Mouse (Mus musculus) neural tube, embryonic 12.5 days (tissue): Measurements from ENCODE around the gene Gm20388. TPM values are rescaled to one million over a fixed set of nuclear protein-coding genes. Genes with fewer than 3 reads are reported as not detected.
A peak's percentile ranks its signal among the peaks of the same experiment; 100 is the strongest.

Experiments
- ATAC-seq: fragments of 200-750 bp; cut with Nextera tagmentation; 2 replicates; pipeline ENCODE4 v1.8.0; 2017; ENCODE audit warnings: low read depth, mild to moderate bottlenecking, moderate TSS enrichment, moderate library complexity; ENCODE audit not compliant: low FRiP score
- H3K27ac ChIP-seq: fragments of 300-500 bp; sonication (generic); 2 replicates; pipeline ENCODE4 v1.5.1; 2016
- H3K27me3 ChIP-seq: fragments of 300-500 bp; sonication (generic); replicated peaks from 2 replicates; pipeline ENCODE4 v1.6.1; 2016; ENCODE audit warnings: mild to moderate bottlenecking
- H3K36me3 ChIP-seq: fragments of 300-500 bp; sonication (generic); 2 replicates; pipeline ENCODE4 v1.6.1; 2016; ENCODE audit warnings: mild to moderate bottlenecking
- H3K4me1 ChIP-seq: fragments of 300-500 bp; sonication (generic); 2 replicates; pipeline ENCODE4 v1.6.1; 2016
- H3K4me2 ChIP-seq: fragments of 300-500 bp; sonication (generic); replicated peaks from 2 replicates; pipeline ENCODE4 v1.6.1; 2016; ENCODE audit warnings: mild to moderate bottlenecking
- H3K4me3 ChIP-seq: fragments of 300-500 bp; sonication (generic); 2 replicates; pipeline ENCODE4 v1.5.1; 2016
- H3K9ac ChIP-seq: fragments of 300-500 bp; sonication (generic); 2 replicates; pipeline ENCODE4 v1.6.1; 2016; ENCODE audit warnings: mild to moderate bottlenecking
- H3K9me3 ChIP-seq: fragments of 300-500 bp; sonication (generic); 2 replicates; pipeline ENCODE4 v1.6.1; 2016; ENCODE audit warnings: mild to moderate bottlenecking
- WGBS: fragments of 180-500 bp; shearing (Covaris S2); methylation state at CpG from one replicate; pipeline ENCODE4 v1.1.7; 2016; 5-methylcytosine and 5-hydroxymethylcytosine counted together
- polyA plus RNA-seq: library from polyadenylated mRNA; unstranded; fragments of >200 nt; fragmentation: Nextera tagmentation; extraction: Ambion mirVana; gene quantifications from 2 replicates; pipeline ENCODE4 v1.2.1, GENCODE M21; 2016

The Gm20388 gene
- polyA plus RNA-seq, 1 experiment from 2014 or later, result not detected

DNA sequence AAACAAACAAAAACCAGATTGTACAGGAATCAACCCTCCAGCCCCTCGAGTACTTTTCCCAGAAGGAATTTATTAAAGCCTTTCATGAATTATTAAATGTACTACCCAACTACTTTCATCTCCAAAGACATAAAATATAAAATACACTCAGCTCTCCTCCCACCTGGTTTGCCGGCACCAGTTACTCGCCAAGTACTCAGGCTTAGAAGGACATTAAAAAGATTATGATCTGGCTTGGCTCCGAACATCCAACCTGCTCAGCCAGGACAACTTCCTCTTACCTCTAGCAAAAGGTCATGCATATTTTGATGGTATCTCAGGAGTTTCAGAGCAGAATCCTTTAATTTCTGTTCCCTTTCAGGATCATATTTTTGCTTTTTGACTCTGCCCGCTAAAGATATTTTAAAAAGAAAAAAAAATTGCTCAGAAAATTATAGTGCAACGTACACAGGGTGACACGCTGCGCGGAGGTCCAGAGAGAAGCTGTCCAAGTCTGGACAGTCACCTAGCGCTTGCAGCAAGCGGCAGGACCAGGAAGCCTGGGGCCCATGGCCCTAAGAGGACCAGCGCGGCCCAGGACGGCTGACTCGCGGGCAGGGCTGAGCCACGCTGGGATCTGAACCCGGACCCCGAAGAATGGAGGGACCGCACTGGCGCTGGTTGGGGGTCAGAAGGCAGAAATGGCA is 3407.3 kb downstream of the Gm20388 start:
- Histone ChIP-seq H3K4me1 (peaks cover 15% of the 10 kb centered on the region), H3K4me3 (peak overlapping the region; percentile 57), H3K27ac (no peak overlapping the region), H3K9me3 (no peaks in the 10 kb centered on the region), H3K9ac (peak overlapping the region; percentile 64), H3K27me3 (no peaks in the 10 kb centered on the region), H3K36me3 (no peaks in the 10 kb centered on the region), H3K4me2 (peak overlapping the region; percentile 80)
- peak; percentile 76 for ATAC-seq
- WGBS, result 9% methylated on average over 21 of the region's 21 CpGs

DNA sequence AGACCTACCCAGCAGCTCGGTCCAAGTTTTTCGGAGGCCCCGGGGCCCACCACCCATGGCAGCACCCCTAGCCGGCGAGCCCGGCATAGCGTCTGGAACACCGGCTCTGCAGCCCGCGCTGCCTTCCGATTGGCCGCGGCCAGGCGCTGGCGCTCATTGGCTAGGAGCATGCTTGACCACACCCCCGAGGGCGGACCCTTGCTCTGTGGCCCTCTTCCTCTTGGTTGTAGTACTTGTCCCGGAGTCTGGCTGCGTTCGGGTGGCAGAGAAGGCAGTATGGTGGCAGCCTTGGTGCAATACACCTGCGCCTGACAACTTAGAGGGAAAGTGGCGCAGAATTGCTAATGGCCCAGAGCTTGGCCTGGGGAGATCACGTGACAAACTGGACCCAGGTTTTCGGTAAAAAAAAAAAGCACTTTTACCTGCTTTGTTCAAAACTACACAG is 3407.8 kb downstream of the Gm20388 start, which contains the start of gene Fanca:
TSS of gene Fanca (minus strand) at position 110 of the 445 bp plus-strand sequence.
- no peaks in the 10 kb centered on the region for H3K9me3 ChIP-seq
- peak within 1 kb of the TSS; percentile 80 for H3K4me2 ChIP-seq
- ATAC-seq, result peak; percentile 98
- under 1% methylated on average over 24 of the region's 24 CpGs for WGBS
- H3K36me3 ChIP-seq, result no peaks in the 10 kb centered on the region
- H3K27me3 ChIP-seq, result no peaks in the 10 kb centered on the region
- peaks cover 15% of the 10 kb centered on the region for H3K4me1 ChIP-seq
- H3K27ac ChIP-seq, result no peak within 1 kb of the TSS
- peak within 1 kb of the TSS; percentile 64 for H3K9ac ChIP-seq
- H3K4me3 ChIP-seq, result peak within 1 kb of the TSS; percentile 57

GRCm38 (mm10) chr8:123319522-123320164 is 3409.0 kb downstream of the Gm20388 start:
- H3K4me1 ChIP-seq, result peaks cover 15% of the 10 kb centered on the region
- no peaks in the 10 kb centered on the region for H3K36me3 ChIP-seq
- WGBS, result 37% methylated on average over 7 of the region's 7 CpGs
- no peaks in the 10 kb centered on the region for H3K27me3 ChIP-seq
- ATAC-seq, result no peak
- no peak overlapping the region for H3K27ac ChIP-seq
- no peak overlapping the region for H3K9ac ChIP-seq
- H3K9me3 ChIP-seq, result no peaks in the 10 kb centered on the region
- H3K4me3 ChIP-seq, result no peak overlapping the region
- H3K4me2 ChIP-seq, result no peak overlapping the region

DNA sequence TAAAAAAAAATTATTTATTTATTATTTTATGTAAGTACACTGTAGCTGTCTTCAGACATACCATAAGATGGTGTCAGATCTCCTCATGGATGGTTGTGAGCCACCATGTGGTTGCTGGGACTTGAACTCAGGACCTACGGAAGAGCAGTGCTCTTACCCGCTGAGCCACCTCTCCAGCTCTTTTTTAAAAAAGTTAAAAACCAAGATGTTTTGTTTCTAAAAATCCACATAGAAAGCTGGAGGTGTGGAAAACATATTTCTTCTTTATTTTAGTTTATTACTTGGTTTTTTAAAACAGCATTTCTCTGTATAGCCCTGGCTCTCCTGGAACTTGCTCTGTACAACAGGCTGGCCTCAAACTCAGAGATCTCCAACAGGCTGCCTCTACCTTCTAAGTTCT is 3417.9 kb downstream of the Gm20388 start:
- no peaks in the 10 kb centered on the region for H3K9me3 ChIP-seq
- no peak overlapping the region for H3K27ac ChIP-seq
- no peak for ATAC-seq
- WGBS, result 96% methylated on average over 2 of the region's 2 CpGs
- H3K36me3 ChIP-seq, result no peaks in the 10 kb centered on the region
- no peak overlapping the region for H3K4me3 ChIP-seq
- no peaks in the 10 kb centered on the region for H3K27me3 ChIP-seq
- 0 out of 2 replicates have a peak, but pooled peaks cover 5% of the 10 kb centered on the region for H3K4me1 ChIP-seq
- H3K4me2 ChIP-seq, result no peak overlapping the region
- no peak overlapping the region for H3K9ac ChIP-seq

- Histone ChIP-seq H3K27me3 (no peaks in the 10 kb centered on the region), H3K4me1 (peaks cover 12% of the 10 kb centered on the region), H3K9ac (no peak overlapping the region), H3K4me2 (no peak overlapping the region), H3K36me3 (no peaks in the 10 kb centered on the region), H3K27ac (no peak overlapping the region), H3K9me3 (no peaks in the 10 kb centered on the region), H3K4me3 (no peak overlapping the region)
- ATAC-seq, result no peak
- 91% methylated on average over 4 of the region's 4 CpGs for WGBS
Observed at GRCm38 (mm10) chr8:123329350-123329749, 3418.7 kb downstream of the Gm20388 start.

- 75% methylated on average over 5 of the region's 5 CpGs for WGBS
- ATAC-seq, result no peak
Observed at GRCm38 (mm10) chr8:123329961-123330360, 3419.3 kb downstream of the Gm20388 start.

GRCm38 (mm10) chr8:123330701-123331100 is 3420.1 kb downstream of the Gm20388 start:
- H3K9me3 ChIP-seq, result no peaks in the 10 kb centered on the region
- no peak overlapping the region for H3K4me3 ChIP-seq
- H3K4me2 ChIP-seq, result no peak overlapping the region
- 74% methylated on average over 6 of the region's 6 CpGs for WGBS
- no peak overlapping the region for H3K9ac ChIP-seq
- no peak for ATAC-seq
- H3K4me1 ChIP-seq, result peaks cover 17% of the 10 kb centered on the region
- no peaks in the 10 kb centered on the region for H3K36me3 ChIP-seq
- H3K27me3 ChIP-seq, result no peaks in the 10 kb centered on the region
- no peak overlapping the region for H3K27ac ChIP-seq

More at GRCm38 (mm10) chr8:123329961-123330360, 3419.3 kb downstream of the Gm20388 start:
- no peak overlapping the region for H3K9ac ChIP-seq
- H3K36me3 ChIP-seq, result no peaks in the 10 kb centered on the region
- no peak overlapping the region for H3K4me2 ChIP-seq
- no peaks in the 10 kb centered on the region for H3K27me3 ChIP-seq
- no peaks in the 10 kb centered on the region for H3K9me3 ChIP-seq
- H3K27ac ChIP-seq, result no peak overlapping the region
- no peak overlapping the region for H3K4me3 ChIP-seq
- peaks cover 17% of the 10 kb centered on the region for H3K4me1 ChIP-seq

- peak overlapping the region; percentile 80; the same call in 1 of the 2 replicates for H3K4me2 ChIP-seq
- 83% methylated on average over 2 of the region's 2 CpGs for WGBS
- H3K4me3 ChIP-seq, result no peak overlapping the region
- H3K27ac ChIP-seq, result no peak overlapping the region
- H3K9ac ChIP-seq, result no peak overlapping the region
- H3K36me3 ChIP-seq, result no peaks in the 10 kb centered on the region
- H3K4me1 ChIP-seq, result peaks cover 17% of the 10 kb centered on the region
- no peaks in the 10 kb centered on the region for H3K27me3 ChIP-seq
- H3K9me3 ChIP-seq, result no peaks in the 10 kb centered on the region
- ATAC-seq, result no peak
Observed at GRCm38 (mm10) chr8:123331301-123331700, 3420.7 kb downstream of the Gm20388 start.

- 23% methylated on average over 8 of the region's 8 CpGs for WGBS
- H3K4me2 ChIP-seq, result peak overlapping the region; percentile 80
- no peak overlapping the region for H3K9ac ChIP-seq
- H3K27ac ChIP-seq, result peak overlapping the region; percentile 74; the same call in 1 of the 2 replicates
- ATAC-seq, result 0 out of 2 replicates have a peak, but pooled peaks have one; percentile 1
- peaks cover 17% of the 10 kb centered on the region for H3K4me1 ChIP-seq
- H3K9me3 ChIP-seq, result no peaks in the 10 kb centered on the region
- H3K4me3 ChIP-seq, result peak overlapping the region; percentile 76
- no peaks in the 10 kb centered on the region for H3K27me3 ChIP-seq
- no peaks in the 10 kb centered on the region for H3K36me3 ChIP-seq
Observed at GRCm38 (mm10) chr8:123331810-123332209, 3421.2 kb downstream of the Gm20388 start.

GRCm38 (mm10) chr8:123332262-123333090 is 3421.8 kb downstream of the Gm20388 start, which contains the start of gene Spire2:
Spire2 (plus strand) TSS chr8:123332713.
- peak within 1 kb of the TSS; percentile 76 for H3K4me3 ChIP-seq
- peak; percentile 85 for ATAC-seq
- H3K9me3 ChIP-seq, result no peaks in the 10 kb centered on the region
- H3K27me3 ChIP-seq, result no peaks in the 10 kb centered on the region
- H3K36me3 ChIP-seq, result no peaks in the 10 kb centered on the region
- H3K9ac ChIP-seq, result peak within 1 kb of the TSS; percentile 86
- H3K4me1 ChIP-seq, result peaks cover 17% of the 10 kb centered on the region
- peak within 1 kb of the TSS; percentile 80 for H3K4me2 ChIP-seq
- peak within 1 kb of the TSS; percentile 74 for H3K27ac ChIP-seq
- WGBS, result under 1% methylated on average over 83 of the region's 85 CpGs

DNA sequence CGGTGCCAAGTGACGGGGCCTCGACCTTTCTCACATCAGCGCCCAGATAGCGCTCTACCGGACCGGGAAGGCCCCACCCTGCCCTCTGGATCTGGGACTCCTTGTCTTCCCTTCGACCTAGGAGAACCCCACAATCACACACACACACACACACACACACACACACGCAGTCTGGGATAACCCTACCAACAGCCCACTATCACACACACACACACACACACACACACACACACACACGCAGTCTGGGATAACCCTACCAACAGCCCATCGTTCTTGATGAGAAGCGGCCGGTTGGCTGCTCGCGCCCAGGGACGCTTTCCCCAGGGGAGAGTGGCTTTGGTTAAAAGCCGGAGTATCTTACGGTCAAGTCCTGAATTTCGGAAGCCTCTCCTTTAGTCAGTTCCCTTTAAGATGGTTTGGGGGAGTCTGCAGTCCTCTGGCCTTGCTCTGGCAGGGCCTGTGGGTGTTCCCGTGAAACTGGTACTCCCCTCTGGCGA is 3422.5 kb downstream of the Gm20388 start:
- Histone ChIP-seq H3K9ac (peak overlapping the region; percentile 86), H3K27me3 (no peaks in the 10 kb centered on the region), H3K4me2 (peak overlapping the region; percentile 80), H3K4me1 (peaks cover 17% of the 10 kb centered on the region), H3K36me3 (no peaks in the 10 kb centered on the region), H3K9me3 (no peaks in the 10 kb centered on the region), H3K27ac (peak overlapping the region; percentile 74), H3K4me3 (peak overlapping the region; percentile 76)
- 2% methylated on average over 21 of the region's 21 CpGs for WGBS
- peak; percentile 52 for ATAC-seq
